Mouse (Mus musculus): Measurements from ENCODE around the gene 2010111I01Rik.

GRCm38 (mm10) chr13:63322756-63323155 is 358.1 kb downstream of the 2010111I01Rik start:
- TF ChIP-seq CTCF (IDR thresholded peaks at IDR 0.05) (peak; percentile 62), POLR2A (IDR thresholded peaks at IDR 0.05; ENCODE audit: insufficient read depth, low read depth, low read length) (no peak)

All from heart, adult 2 months (tissue).